Mouse (Mus musculus): ENCODE results near the gene Inf2.

DNA sequence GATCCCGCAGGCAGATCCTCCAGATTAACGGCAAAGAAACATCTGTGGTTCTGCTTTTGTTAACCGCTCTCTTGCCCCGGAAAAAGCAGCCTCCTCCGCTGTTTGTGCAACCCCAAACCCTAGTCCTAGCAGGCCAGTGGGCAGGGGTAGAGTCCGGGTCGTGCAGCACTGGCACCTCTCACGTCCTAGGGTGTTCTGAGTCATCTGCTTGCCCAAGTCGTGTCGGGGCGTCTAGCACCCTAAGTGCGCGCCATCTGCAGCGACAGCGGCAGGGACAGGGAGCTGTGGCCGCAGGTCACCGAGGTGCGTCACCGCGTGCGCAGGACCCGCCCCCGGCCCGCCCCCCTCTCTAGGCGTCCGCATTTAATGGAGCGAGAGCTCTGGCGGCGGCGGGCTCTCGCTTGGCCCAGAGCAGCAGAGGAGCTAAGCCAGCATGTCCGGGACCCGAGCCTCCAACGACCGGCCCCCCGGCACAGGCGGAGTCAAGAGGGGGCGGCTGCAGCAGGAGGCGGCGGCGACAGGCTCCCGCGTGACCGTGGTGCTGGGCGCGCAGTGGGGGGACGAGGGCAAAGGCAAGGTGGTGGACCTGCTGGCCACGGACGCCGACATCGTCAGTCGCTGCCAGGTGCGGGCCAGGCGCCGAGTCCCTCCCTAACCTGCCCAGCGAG is 31.2 kb downstream of the Inf2 start, which contains the start of gene Adssl1:
- no peak for TF ChIP-seq CTCF (IDR thresholded peaks at IDR 0.05 in 2 of 3, conservative IDR thresholded peaks at IDR 0.05 in 1 of 3; ENCODE audit: control insufficient read depth in 1 of 3, insufficient read depth in 1 of 3, low read depth in 2 of 3, low read length in 3 of 3, poor library complexity in 1 of 3, severe bottlenecking in 1 of 3)
- TF ChIP-seq USF1 (IDR thresholded peaks at IDR 0.05; ENCODE audit: low read depth, low read length), result no peak
- no peak for TF ChIP-seq E2F4 (IDR thresholded peaks at IDR 0.05; ENCODE audit: borderline replicate concordance, low read depth, low read length)
- no peak for TF ChIP-seq TCF12 (IDR thresholded peaks at IDR 0.05; ENCODE audit: low read depth, low read length)
- TF ChIP-seq POLR2A (IDR thresholded peaks at IDR 0.05; ENCODE audit: control insufficient read depth in 1 of 2, insufficient read depth in 1 of 2, low read depth in 1 of 2, low read length in 2 of 2, poor library complexity in 1 of 2), result no peak
- no peak for TF ChIP-seq EP300 (IDR thresholded peaks at IDR 0.05; ENCODE audit: low read depth in 1 of 2, low read length in 2 of 2)

All from MEL (cell line).